Comparison of ENCODE assay signal across 8 mouse cellular contexts in genomic region chrX:157601450-157601849, GRCm38 (mm10). TPM values are rescaled to one million over a fixed set of nuclear protein-coding genes. Genes with fewer than 3 reads are reported as not detected.
DNase-seq lines count a peak whose midpoint lies in the region; ATAC-seq lines count a peak whose summit lies in the region.

No protein-coding gene starts in this region.

- no peaks in the 10 kb centered on the region for H3K9me3 ChIP-seq in neural tube, embryonic 11.5 days (ENCODE audit: control insufficient read depth, low read length)
- no peaks in the 10 kb centered on the region for H3K9me3 ChIP-seq in neural tube, embryonic 15.5 days (replicated peaks)
- H3K9me3 ChIP-seq in embryonic facial prominence, embryonic 10.5 days = no peaks in the 10 kb centered on the region

- no peak overlapping the region for H3K27ac ChIP-seq in neural tube, embryonic 11.5 days (ENCODE audit: low read depth, low read length)
- no peak overlapping the region for H3K27ac ChIP-seq in neural tube, embryonic 15.5 days (replicated peaks)
- no peak overlapping the region for H3K27ac ChIP-seq in embryonic facial prominence, embryonic 10.5 days (replicated peaks)

- H3K4me1 ChIP-seq in neural tube, embryonic 11.5 days (ENCODE audit: control insufficient read depth, insufficient read depth, low read length) = no peaks in the 10 kb centered on the region
- peaks cover 8% of the 10 kb centered on the region; the same call in 1 of the 2 replicates for H3K4me1 ChIP-seq in neural tube, embryonic 15.5 days
- H3K4me1 ChIP-seq in embryonic facial prominence, embryonic 10.5 days = peaks cover 7% of the 10 kb centered on the region; the same call in 1 of the 2 replicates

- no peaks in the 10 kb centered on the region for H3K27me3 ChIP-seq in neural tube, embryonic 11.5 days (ENCODE audit: control insufficient read depth, insufficient read depth, low read length)
- no peaks in the 10 kb centered on the region for H3K27me3 ChIP-seq in neural tube, embryonic 15.5 days (replicated peaks)
- peaks cover 11% of the 10 kb centered on the region for H3K27me3 ChIP-seq in embryonic facial prominence, embryonic 10.5 days (replicated peaks; ENCODE audit: low read depth, poor library complexity, severe bottlenecking)

- H3K36me3 ChIP-seq in neural tube, embryonic 11.5 days (ENCODE audit: control insufficient read depth, insufficient read depth, low read length) = no peaks in the 10 kb centered on the region
- H3K36me3 ChIP-seq in neural tube, embryonic 15.5 days = no peaks in the 10 kb centered on the region
- H3K36me3 ChIP-seq in embryonic facial prominence, embryonic 10.5 days (replicated peaks) = no peaks in the 10 kb centered on the region

- DNase-seq in heart, adult 18-20 months = peak; percentile 28 to 29
- DNase-seq in heart, adult 11 months = no peak
- DNase-seq in neural tube, embryonic 11.5 days (ENCODE audit: low spot score) = peak; percentile 48
- peak; percentile 28 for DNase-seq in embryonic facial prominence, embryonic 10.5 days (ENCODE audit: low spot score)
- DNase-seq in lung, postnatal 36 days = peak; percentile 56
- DNase-seq in neural tube, embryonic 10.5 days (ENCODE audit: extremely low spot score, low spot score) = no peak
- no peak for DNase-seq in thymus, postnatal 0 days (ENCODE audit: low spot score)

- ATAC-seq in neural tube, embryonic 11.5 days (ENCODE audit: insufficient read depth, low FRiP score, low TSS enrichment) = no peak
- ATAC-seq in neural tube, embryonic 15.5 days (ENCODE audit: low FRiP score) = no peak

- H3K4me2 ChIP-seq in neural tube, embryonic 11.5 days (ENCODE audit: low read depth) = no peak overlapping the region
- H3K4me2 ChIP-seq in neural tube, embryonic 15.5 days = no peak overlapping the region

- WGBS in neural tube, embryonic 11.5 days = 6% methylated on average over 3 of the region's 3 CpGs
- 13% methylated on average over 3 of the region's 3 CpGs for WGBS in neural tube, embryonic 15.5 days
- 14% methylated on average over 3 of the region's 3 CpGs for WGBS in embryonic facial prominence, embryonic 10.5 days

- H3K9ac ChIP-seq in neural tube, embryonic 11.5 days (ENCODE audit: low read length) = no peak overlapping the region
- no peak overlapping the region for H3K9ac ChIP-seq in neural tube, embryonic 15.5 days (replicated peaks)

- no peak overlapping the region for H3K4me3 ChIP-seq in neural tube, embryonic 11.5 days (ENCODE audit: low read depth, low read length)
- H3K4me3 ChIP-seq in neural tube, embryonic 15.5 days (replicated peaks) = no peak overlapping the region
- no peak overlapping the region for H3K4me3 ChIP-seq in embryonic facial prominence, embryonic 10.5 days

RNA-seq across cellular contexts. Expression of gene Mbtps2, which starts 2.9 kb away (rescaled TPM):
- total RNA-seq in heart, adult 18-20 months (2021) = 10 to 100 TPM; 12.4 to 13.6 TPM
- polyA plus RNA-seq in neural tube, embryonic 11.5 days (2014; fragmentation: Nextera tagmentation; extraction: Ambion mirVana) = 25.2 and 26.3 TPM in 2 replicates
- polyA plus RNA-seq in neural tube, embryonic 15.5 days (2015; fragmentation: Nextera tagmentation; extraction: Ambion mirVana) = 29.9 and 30.3 TPM in 2 replicates
- polyA plus RNA-seq in embryonic facial prominence, embryonic 10.5 days (2016; fragmentation: Nextera tagmentation; extraction: Ambion mirVana) = 27.8 and 28.6 TPM in 2 replicates
- polyA plus RNA-seq in thymus, postnatal 0 days (2015; fragmentation: Nextera tagmentation; extraction: Ambion mirVana) = 15.3 TPM in 2 replicates

RNA-seq across cellular contexts. Expression of gene Yy2, which starts 32.7 kb away (rescaled TPM):
- 1 to 10 TPM; 1.3 to 1.5 TPM for total RNA-seq in heart, adult 18-20 months (2021)
- polyA plus RNA-seq in neural tube, embryonic 11.5 days (2014; fragmentation: Nextera tagmentation; extraction: Ambion mirVana) = 4.5 and 7.6 TPM in 2 replicates
- polyA plus RNA-seq in neural tube, embryonic 15.5 days (2015; fragmentation: Nextera tagmentation; extraction: Ambion mirVana) = 0.89 and 1.1 TPM in 2 replicates
- 5.8 and 6.4 TPM in 2 replicates for polyA plus RNA-seq in embryonic facial prominence, embryonic 10.5 days (2016; fragmentation: Nextera tagmentation; extraction: Ambion mirVana)
- polyA plus RNA-seq in thymus, postnatal 0 days (2015; fragmentation: Nextera tagmentation; extraction: Ambion mirVana) = 4.6 and 5.1 TPM in 2 replicates

Comparison
In these comparisons a context has a peak if more than half of its experiments do, and no peak if none do; other contexts are left out.
1. DNase-seq: peak in heart, adult 18-20 months (2 of 2), neural tube, embryonic 11.5 days (single experiment), embryonic facial prominence, embryonic 10.5 days (single experiment) and lung, postnatal 36 days (single experiment); none in heart, adult 11 months (single experiment), neural tube, embryonic 10.5 days (single experiment) and thymus, postnatal 0 days (single experiment).